Comparison of ENCODE assay signal across 35 mouse cellular contexts in genomic region chr11:34239691-34240090, GRCm38 (mm10). TPM values are rescaled to one million over a fixed set of nuclear protein-coding genes. Genes with fewer than 3 reads are reported as not detected.
DNase-seq lines count a peak whose midpoint lies in the region; ATAC-seq lines count a peak whose summit lies in the region.
"Had no signal": no experiment of that assay in that cellular context is flagged by ENCODE, and none has a peak within 500 bp of the region (broad histone marks: within the 10 kb centered on the region; RNA-seq: fewer than 3 reads in every experiment).

No protein-coding gene starts in this region.

- no peak overlapping the region for H3K4me3 ChIP-seq in heart, embryonic 12.5 days
- H3K4me3 ChIP-seq: embryonic facial prominence, embryonic 12.5 days; forebrain, embryonic 12.5 days; heart, embryonic 13.5 days; hindbrain, embryonic 15.5 days; left cerebral cortex, adult 2 months; limb, embryonic 15.5 days; stomach, embryonic 15.5 days had no signal

- H3K27me3 ChIP-seq in heart, embryonic 12.5 days (replicated peaks): no peaks in the 10 kb centered on the region
- H3K27me3 ChIP-seq: embryonic facial prominence, embryonic 12.5 days; forebrain, embryonic 12.5 days; heart, embryonic 13.5 days; hindbrain, embryonic 15.5 days; limb, embryonic 15.5 days; stomach, embryonic 15.5 days had no signal

- 63% methylated on average over 2 of the region's 2 CpGs for WGBS in heart, embryonic 12.5 days

- H3K4me1 ChIP-seq in heart, embryonic 12.5 days (replicated peaks): no peaks in the 10 kb centered on the region
- H3K4me1 ChIP-seq: embryonic facial prominence, embryonic 12.5 days; forebrain, embryonic 12.5 days; heart, embryonic 13.5 days; hindbrain, embryonic 15.5 days; limb, embryonic 15.5 days; stomach, embryonic 15.5 days had no signal

- no peak overlapping the region for H3K9ac ChIP-seq in heart, embryonic 12.5 days
- H3K9ac ChIP-seq: embryonic facial prominence, embryonic 12.5 days; forebrain, embryonic 12.5 days; heart, embryonic 13.5 days; hindbrain, embryonic 15.5 days; limb, embryonic 15.5 days; liver, embryonic 14.5 days; lung, embryonic 14.5 days; stomach, embryonic 15.5 days had no signal

- no peaks in the 10 kb centered on the region for H3K36me3 ChIP-seq in heart, embryonic 12.5 days
- H3K36me3 ChIP-seq: embryonic facial prominence, embryonic 12.5 days; forebrain, embryonic 12.5 days; heart, embryonic 13.5 days; hindbrain, embryonic 15.5 days; limb, embryonic 15.5 days; stomach, embryonic 15.5 days had no signal

- DNase-seq in gastrocnemius, adult 18-20 months (ENCODE audit: low spot score): peak; percentile 27
- no peak for DNase-seq in gastrocnemius, postnatal 10 days
- peak; percentile 17 to 19 for DNase-seq in heart, postnatal 10 days
- peak; percentile 9 for DNase-seq in gastrocnemius, postnatal 14 days
- no peak for DNase-seq in spleen, postnatal 14 days (ENCODE audit: low spot score in 2 of 2)
- DNase-seq in lung, postnatal 4 days: no peak
- DNase-seq: cerebellum, adult 11-12 months; cerebellum, postnatal 25 days; kidney, adult 2 months; layer of hippocampus, adult 9-11 months; left cerebral cortex, postnatal 4 days; lung, embryonic 14.5 days; lung, postnatal 36 days; midbrain, embryonic 14.5 days; retina, postnatal 1 day; thymus, adult 18-20 months; thymus, postnatal 4 days had no signal

- ATAC-seq in heart, embryonic 12.5 days (ENCODE audit: insufficient number of reproducible peaks, low FRiP score): no peak
- ATAC-seq: CD4-positive, CD25-positive, alpha-beta regulatory T cell, adult 4 months; Patski had no signal

- no peak overlapping the region for H3K27ac ChIP-seq in heart, embryonic 12.5 days (ENCODE audit: poor library complexity, severe bottlenecking)
- H3K27ac ChIP-seq: embryonic facial prominence, embryonic 12.5 days; forebrain, embryonic 12.5 days; heart, embryonic 13.5 days; hindbrain, embryonic 15.5 days; kidney, postnatal 0 days; left cerebral cortex, adult 2 months; limb, embryonic 15.5 days; liver, embryonic 14.5 days; stomach, embryonic 15.5 days had no signal

- intact Hi-C loops in heart, postnatal 10 days (cut with DNase I): no loop called here
- intact Hi-C loops in gastrocnemius, postnatal 14 days (cut with DNase I; ENCODE audit: low total_unique reads): no loop called here

- H3K9me3 ChIP-seq in heart, embryonic 12.5 days (replicated peaks): peaks cover 3% of the 10 kb centered on the region; the same call in 1 of the 2 replicates
- H3K9me3 ChIP-seq: embryonic facial prominence, embryonic 12.5 days; heart, embryonic 13.5 days; hindbrain, embryonic 15.5 days; limb, embryonic 15.5 days; stomach, embryonic 15.5 days had no signal

- no peak overlapping the region for H3K4me2 ChIP-seq in heart, embryonic 12.5 days
- H3K4me2 ChIP-seq: embryonic facial prominence, embryonic 12.5 days; forebrain, embryonic 12.5 days; heart, embryonic 13.5 days; hindbrain, embryonic 15.5 days; limb, embryonic 15.5 days; lung, embryonic 14.5 days; stomach, embryonic 15.5 days had no signal

RNA-seq across cellular contexts. Expression of gene Foxi1, which starts 31.8 kb away (rescaled TPM):
- not detected for total RNA-seq in gastrocnemius, adult 18-20 months (2021)
- total RNA-seq in gastrocnemius, postnatal 10 days (2021): not detected
- not detected for total RNA-seq in heart, postnatal 10 days (2021)
- not detected in 2 replicates for polyA plus RNA-seq in heart, embryonic 12.5 days (2016; fragmentation: Nextera tagmentation; extraction: Ambion mirVana)
- not detected for total RNA-seq in gastrocnemius, postnatal 14 days (2021)
- total RNA-seq: ES-E14; hematopoietic stem cell, adult 5-6 weeks; left cerebral cortex, postnatal 4 days; megakaryocyte-erythroid progenitor cell, adult 5-6 weeks had no signal
- polyA plus RNA-seq: CD4-positive, CD25-positive, alpha-beta regulatory T cell, adult 4 months; forebrain, embryonic 12.5 days; heart, embryonic 13.5 days; hindbrain, embryonic 15.5 days; intestine, embryonic 14.5 days; large intestine, adult 2 months; limb, embryonic 15.5 days; liver, embryonic 14.5 days; lung, embryonic 14.5 days; midbrain, embryonic 14.5 days; neural tube, embryonic 11.5 days; Patski; stomach, embryonic 15.5 days had no signal

Comparison
In these comparisons a context has a peak if more than half of its experiments do, and no peak if none do; other contexts are left out.
1. DNase-seq: peak in gastrocnemius, adult 18-20 months (single experiment), heart, postnatal 10 days (2 of 2) and gastrocnemius, postnatal 14 days (single experiment); none in gastrocnemius, postnatal 10 days (single experiment), spleen, postnatal 14 days (0 of 2) and lung, postnatal 4 days (0 of 2).